Mouse (Mus musculus) megakaryocyte, embryonic 14.5 days (primary cell): ENCODE data around the gene Thnsl1.

Source experiments
- FLI1 ChIP-seq: IDR thresholded peaks from 2 replicates; pipeline ENCODE4 v1.6.1; 2012; ENCODE audit warnings: low read length, inconsistent platforms, mixed read lengths
- GATA1 ChIP-seq: IDR thresholded peaks from 3 replicates; pipeline ENCODE4 v1.6.1; 2012; ENCODE audit warnings: mixed read lengths, low read length, inconsistent platforms, borderline replicate concordance

DNA sequence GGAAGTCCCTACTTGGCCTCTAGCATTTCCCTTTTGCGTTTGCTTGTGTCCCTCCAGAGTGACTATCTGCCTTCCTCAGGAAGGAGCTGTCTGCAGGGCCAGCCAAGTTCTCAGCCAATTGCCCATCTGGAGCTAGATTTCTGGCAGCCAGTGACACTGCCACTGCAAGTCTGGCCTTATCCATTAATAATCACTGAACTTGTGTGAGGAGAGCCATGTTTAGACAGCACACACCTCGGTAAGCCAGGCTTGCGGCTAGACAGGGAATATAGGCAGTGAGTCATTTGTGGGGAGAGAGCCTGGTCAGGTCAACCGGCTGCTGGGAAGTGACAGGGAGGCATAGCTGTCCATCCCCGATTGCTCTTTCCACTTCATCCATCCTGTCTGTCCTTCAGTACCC is 31.3 kb downstream of the Thnsl1 start:
- TF ChIP-seq GATA1: no peak
- TF ChIP-seq FLI1: no peak
